Mouse (Mus musculus): ENCODE results near the gene Sac3d1. TPM values are rescaled to one million over a fixed set of nuclear protein-coding genes. Genes with fewer than 3 reads are reported as not detected.

Sac3d1 gene
- polyA plus RNA-seq, 1 experiment = 13.5 TPM

DNA sequence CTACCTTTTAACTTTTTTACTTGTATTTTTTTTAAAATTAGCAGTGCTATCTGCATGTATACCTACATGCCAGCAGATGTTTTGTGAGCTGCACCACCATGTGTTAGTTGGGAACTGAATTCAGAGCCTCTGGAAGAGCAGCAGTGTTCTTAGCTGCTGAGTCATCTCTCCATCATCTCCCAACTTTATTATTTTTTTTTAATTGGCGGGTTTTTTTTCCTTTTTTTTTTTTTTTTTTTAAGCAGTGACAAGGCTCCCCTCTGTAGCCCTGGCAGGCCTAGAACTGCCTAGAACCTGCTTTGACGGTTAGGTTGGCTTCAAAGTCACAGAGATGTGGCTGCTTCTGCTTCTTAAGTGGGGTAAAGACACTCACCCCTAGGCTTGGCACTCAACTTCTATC, 6.4 kb upstream of the Sac3d1 start:
- H3K27me3 ChIP-seq (ENCODE audit: control insufficient read depth, insufficient read depth, low read length, poor library complexity, severe bottlenecking) = no peaks in the 10 kb centered on the region
- H3K9ac ChIP-seq (ENCODE audit: low read depth, poor library complexity, severe bottlenecking) = no peak overlapping the region
- no peaks in the 10 kb centered on the region for H3K36me3 ChIP-seq (ENCODE audit: control insufficient read depth, insufficient read depth, low read length, poor library complexity, severe bottlenecking)
- H3K4me3 ChIP-seq (ENCODE audit: low read depth, low read length) = no peak overlapping the region
- H3K9me3 ChIP-seq (replicated peaks; ENCODE audit: control insufficient read depth, insufficient read depth, low read length, poor library complexity, severe bottlenecking) = no peaks in the 10 kb centered on the region
- H3K27ac ChIP-seq (ENCODE audit: insufficient read depth, low read length) = no peak overlapping the region
- TF ChIP-seq EP300 (IDR thresholded peaks at IDR 0.05; ENCODE audit: insufficient read depth, low read depth, low read length) = no peak
- no peak for TF ChIP-seq POLR2A (IDR thresholded peaks at IDR 0.05; ENCODE audit: insufficient read depth, low read length)
- no peak for TF ChIP-seq CTCF (IDR thresholded peaks at IDR 0.05; ENCODE audit: low read depth, low read length)
- peaks cover 2% of the 10 kb centered on the region for H3K4me1 ChIP-seq (ENCODE audit: control insufficient read depth, insufficient read depth, low read length)

DNA sequence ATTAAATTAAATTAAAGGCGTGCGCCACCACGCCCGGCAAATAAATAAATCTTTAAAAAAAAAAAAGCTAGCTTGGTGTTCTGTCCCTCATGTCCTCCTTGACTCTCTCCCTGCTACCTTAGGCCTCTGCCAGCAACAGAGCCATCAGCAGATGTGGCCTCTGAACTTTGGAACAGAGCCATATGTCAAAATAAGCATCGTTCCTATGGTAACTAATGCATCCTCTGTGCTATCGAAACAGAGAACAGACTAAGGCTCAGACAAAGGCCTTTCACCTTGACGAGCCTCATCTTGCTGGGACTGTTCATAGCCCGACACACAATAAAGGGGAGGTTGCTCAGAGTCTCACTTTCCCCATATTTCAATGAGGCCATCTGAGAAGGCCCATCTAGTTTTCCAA, 4.9 kb upstream of the Sac3d1 start:
- no peak for TF ChIP-seq CTCF (IDR thresholded peaks at IDR 0.05; ENCODE audit: low read depth, low read length)
- no peak for TF ChIP-seq POLR2A (IDR thresholded peaks at IDR 0.05; ENCODE audit: insufficient read depth, low read length)
- TF ChIP-seq EP300 (IDR thresholded peaks at IDR 0.05; ENCODE audit: insufficient read depth, low read depth, low read length) = no peak

DNA sequence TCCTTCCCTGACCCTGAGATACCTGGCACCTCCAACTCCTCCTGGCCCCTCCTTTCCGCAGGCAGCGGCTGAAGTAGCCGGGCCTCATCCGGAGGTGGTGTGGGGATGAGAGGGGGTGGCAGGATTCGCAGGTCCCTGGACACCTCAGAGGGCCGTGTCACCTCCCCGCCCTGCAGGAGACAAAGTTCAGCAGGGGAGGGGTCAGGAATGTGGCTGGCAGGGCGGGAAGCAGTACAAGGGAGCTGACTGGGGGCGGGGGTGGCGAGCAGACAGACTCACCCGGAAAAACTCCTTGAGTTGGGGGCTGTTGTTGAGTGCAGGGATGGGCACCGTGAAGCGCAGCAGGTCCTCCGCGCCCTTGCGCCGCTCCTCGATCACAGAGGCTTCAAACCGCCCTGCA, 3.3 kb upstream of the Sac3d1 start:
- TF ChIP-seq EP300 (IDR thresholded peaks at IDR 0.05; ENCODE audit: insufficient read depth, low read depth, low read length) = no peak
- TF ChIP-seq CTCF (IDR thresholded peaks at IDR 0.05; ENCODE audit: low read depth, low read length) = no peak
- no peak for TF ChIP-seq POLR2A (IDR thresholded peaks at IDR 0.05; ENCODE audit: insufficient read depth, low read length)
- H3K36me3 ChIP-seq (ENCODE audit: control insufficient read depth, insufficient read depth, low read length, poor library complexity, severe bottlenecking) = no peaks in the 10 kb centered on the region
- no peak overlapping the region for H3K27ac ChIP-seq (ENCODE audit: insufficient read depth, low read length)
- H3K9ac ChIP-seq (ENCODE audit: low read depth, poor library complexity, severe bottlenecking) = no peak overlapping the region
- H3K9me3 ChIP-seq (replicated peaks; ENCODE audit: control insufficient read depth, insufficient read depth, low read length, poor library complexity, severe bottlenecking) = no peaks in the 10 kb centered on the region
- H3K4me3 ChIP-seq (ENCODE audit: low read depth, low read length) = peak overlapping the region; percentile 19
- H3K27me3 ChIP-seq (ENCODE audit: control insufficient read depth, insufficient read depth, low read length, poor library complexity, severe bottlenecking) = no peaks in the 10 kb centered on the region
- H3K4me1 ChIP-seq (ENCODE audit: control insufficient read depth, insufficient read depth, low read length) = peaks cover 2% of the 10 kb centered on the region

More for the DNA sequence above, 4.9 kb upstream of the Sac3d1 start:
- no peak overlapping the region for H3K4me3 ChIP-seq (ENCODE audit: low read depth, low read length)
- no peaks in the 10 kb centered on the region for H3K27me3 ChIP-seq (ENCODE audit: control insufficient read depth, insufficient read depth, low read length, poor library complexity, severe bottlenecking)
- no peak overlapping the region for H3K9ac ChIP-seq (ENCODE audit: low read depth, poor library complexity, severe bottlenecking)
- no peaks in the 10 kb centered on the region for H3K9me3 ChIP-seq (replicated peaks; ENCODE audit: control insufficient read depth, insufficient read depth, low read length, poor library complexity, severe bottlenecking)
- peaks cover 2% of the 10 kb centered on the region for H3K4me1 ChIP-seq (ENCODE audit: control insufficient read depth, insufficient read depth, low read length)
- no peaks in the 10 kb centered on the region for H3K36me3 ChIP-seq (ENCODE audit: control insufficient read depth, insufficient read depth, low read length, poor library complexity, severe bottlenecking)
- no peak overlapping the region for H3K27ac ChIP-seq (ENCODE audit: insufficient read depth, low read length)

DNA sequence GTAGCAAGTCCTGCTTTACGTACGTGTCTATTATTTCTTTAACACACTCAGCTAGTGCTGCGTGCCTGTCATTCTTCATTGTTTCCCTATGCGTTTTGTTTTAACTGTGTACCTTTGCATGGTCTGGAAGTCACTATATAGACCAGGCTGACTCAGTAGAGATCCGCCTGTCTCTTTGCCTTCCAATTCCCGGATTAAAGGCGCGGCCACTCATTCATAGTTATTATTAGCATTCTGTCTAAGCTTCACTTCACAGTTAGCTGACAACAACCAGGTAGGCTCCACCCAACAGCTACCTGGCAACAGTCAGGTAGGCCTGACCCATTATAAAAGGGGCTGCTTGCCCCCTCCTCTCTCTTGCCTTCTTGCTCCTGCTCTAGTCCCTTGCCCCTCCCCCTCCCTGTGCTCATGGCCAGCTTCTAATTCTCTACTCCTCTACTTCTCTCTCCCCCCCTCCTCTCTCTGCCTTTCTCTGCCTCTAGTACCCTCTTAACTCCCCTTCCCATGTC, 281 bp upstream of the Sac3d1 start:
- no peaks in the 10 kb centered on the region for H3K9me3 ChIP-seq (replicated peaks; ENCODE audit: control insufficient read depth, insufficient read depth, low read length, poor library complexity, severe bottlenecking)
- H3K9ac ChIP-seq (ENCODE audit: low read depth, poor library complexity, severe bottlenecking) = peak overlapping the region; percentile 86; the same call in 1 of the 2 replicates
- no peak for TF ChIP-seq EP300 (IDR thresholded peaks at IDR 0.05; ENCODE audit: insufficient read depth, low read depth, low read length)
- TF ChIP-seq POLR2A (IDR thresholded peaks at IDR 0.05; ENCODE audit: insufficient read depth, low read length) = no peak
- TF ChIP-seq CTCF (IDR thresholded peaks at IDR 0.05; ENCODE audit: low read depth, low read length) = no peak

DNA sequence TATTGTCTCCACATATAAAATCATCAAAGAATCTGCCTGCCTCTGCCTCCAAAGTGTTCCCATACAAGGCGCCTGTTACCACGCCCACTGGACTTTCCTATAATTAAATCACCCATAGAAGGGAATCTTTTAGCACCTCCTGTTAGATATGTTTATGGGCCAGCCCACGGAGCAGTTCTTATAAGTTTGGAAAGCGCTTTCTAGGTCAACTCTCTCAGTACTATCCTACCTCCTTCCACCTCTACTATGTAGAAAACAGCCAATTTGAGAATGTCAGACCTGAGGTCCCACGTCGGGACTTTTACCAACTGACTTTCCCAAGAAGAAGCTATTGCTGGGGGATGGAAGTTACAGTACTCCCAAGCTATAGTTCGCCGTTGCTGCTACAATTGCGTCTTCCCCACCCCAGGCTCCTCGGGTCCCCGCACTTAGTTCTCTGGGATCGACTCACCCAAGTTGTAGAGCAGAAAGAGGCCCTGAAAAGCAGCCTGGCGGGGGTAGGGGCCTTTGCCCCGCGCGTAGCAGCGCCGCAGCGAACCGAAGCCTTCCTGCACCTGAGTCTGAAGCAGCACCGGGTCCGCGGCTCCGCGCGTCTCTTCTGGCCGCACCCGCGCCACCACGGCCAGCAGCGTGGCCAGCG, 984 bp downstream of the Sac3d1 start:
- H3K9ac ChIP-seq (ENCODE audit: low read depth, poor library complexity, severe bottlenecking) = peak overlapping the region; percentile 86
- no peak for TF ChIP-seq CTCF (IDR thresholded peaks at IDR 0.05; ENCODE audit: low read depth, low read length)
- no peak for TF ChIP-seq POLR2A (IDR thresholded peaks at IDR 0.05; ENCODE audit: insufficient read depth, low read length)
- no peak for TF ChIP-seq EP300 (IDR thresholded peaks at IDR 0.05; ENCODE audit: insufficient read depth, low read depth, low read length)
- no peaks in the 10 kb centered on the region for H3K9me3 ChIP-seq (replicated peaks; ENCODE audit: control insufficient read depth, insufficient read depth, low read length, poor library complexity, severe bottlenecking)
- peaks cover 2% of the 10 kb centered on the region for H3K4me1 ChIP-seq (ENCODE audit: control insufficient read depth, insufficient read depth, low read length)
- no peaks in the 10 kb centered on the region for H3K27me3 ChIP-seq (ENCODE audit: control insufficient read depth, insufficient read depth, low read length, poor library complexity, severe bottlenecking)
- peak overlapping the region; percentile 80 for H3K4me3 ChIP-seq (ENCODE audit: low read depth, low read length)
- H3K27ac ChIP-seq (ENCODE audit: insufficient read depth, low read length) = peak overlapping the region; percentile 44
- H3K36me3 ChIP-seq (ENCODE audit: control insufficient read depth, insufficient read depth, low read length, poor library complexity, severe bottlenecking) = peaks cover 14% of the 10 kb centered on the region

More for the DNA sequence above, 281 bp upstream of the Sac3d1 start:
- no peaks in the 10 kb centered on the region for H3K27me3 ChIP-seq (ENCODE audit: control insufficient read depth, insufficient read depth, low read length, poor library complexity, severe bottlenecking)
- H3K4me1 ChIP-seq (ENCODE audit: control insufficient read depth, insufficient read depth, low read length) = peaks cover 2% of the 10 kb centered on the region
- H3K4me3 ChIP-seq (ENCODE audit: low read depth, low read length) = peak overlapping the region; percentile 57
- H3K27ac ChIP-seq (ENCODE audit: insufficient read depth, low read length) = peak overlapping the region; percentile 72
- H3K36me3 ChIP-seq (ENCODE audit: control insufficient read depth, insufficient read depth, low read length, poor library complexity, severe bottlenecking) = peaks cover 14% of the 10 kb centered on the region

DNA sequence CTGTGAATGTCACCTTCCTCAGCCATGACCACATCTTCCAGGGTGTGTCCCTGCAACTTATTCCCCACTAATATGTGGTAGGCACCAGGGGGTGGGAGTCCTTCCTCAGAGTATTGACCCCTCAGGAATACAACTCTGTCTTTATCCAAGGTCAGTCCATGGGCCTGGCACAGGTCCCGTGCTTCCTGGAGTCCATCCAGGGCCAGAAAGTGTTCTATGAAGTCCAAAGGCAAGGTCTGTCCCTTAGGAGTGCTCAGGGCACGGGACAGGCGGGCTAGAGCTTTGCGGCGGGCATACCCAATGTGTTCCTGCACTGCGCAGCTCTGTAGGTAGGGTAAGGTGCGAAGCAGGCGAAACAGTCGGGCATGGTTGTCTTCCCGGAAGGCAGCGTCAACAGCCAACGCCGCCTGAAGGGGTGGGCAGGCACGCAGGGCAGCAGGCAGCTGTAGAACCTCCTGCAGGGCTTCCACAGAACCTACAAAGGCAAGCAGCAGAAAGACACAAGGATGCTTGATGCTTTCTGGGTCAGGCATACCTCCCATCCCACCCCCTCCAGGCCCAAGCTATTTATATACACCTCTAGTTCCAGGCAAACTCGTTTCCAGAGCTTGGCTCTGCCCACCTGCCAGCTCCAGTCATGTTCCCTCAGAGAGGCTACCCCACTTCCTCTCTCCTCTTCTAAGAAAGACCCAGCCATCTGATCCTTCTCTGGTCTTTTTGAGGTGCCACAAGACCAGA, 2.2 kb downstream of the Sac3d1 start:
- Histone ChIP-seq H3K4me3 (ENCODE audit: low read depth, low read length) (no peak overlapping the region), H3K4me1 (ENCODE audit: control insufficient read depth, insufficient read depth, low read length) (peaks cover 2% of the 10 kb centered on the region), H3K27me3 (ENCODE audit: control insufficient read depth, insufficient read depth, low read length, poor library complexity, severe bottlenecking) (no peaks in the 10 kb centered on the region), H3K9me3 (replicated peaks; ENCODE audit: control insufficient read depth, insufficient read depth, low read length, poor library complexity, severe bottlenecking) (no peaks in the 10 kb centered on the region), H3K9ac (ENCODE audit: low read depth, poor library complexity, severe bottlenecking) (0 out of 2 replicates have a peak overlapping the region, but pooled peaks have one; percentile 86), H3K36me3 (ENCODE audit: control insufficient read depth, insufficient read depth, low read length, poor library complexity, severe bottlenecking) (peaks cover 14% of the 10 kb centered on the region), H3K27ac (ENCODE audit: insufficient read depth, low read length) (no peak overlapping the region)
- TF ChIP-seq POLR2A (IDR thresholded peaks at IDR 0.05; ENCODE audit: insufficient read depth, low read length) (no peak), EP300 (IDR thresholded peaks at IDR 0.05; ENCODE audit: insufficient read depth, low read depth, low read length) (no peak), CTCF (IDR thresholded peaks at IDR 0.05; ENCODE audit: low read depth, low read length) (no peak)
